Mouse (Mus musculus): ENCODE measurements around the gene Fau.
"Not testable (repeated sequence)": the region's sequence is repeated elsewhere in the genome, so short reads cannot be mapped to it uniquely, and the experiment has no call there.

The Fau gene

DNA sequence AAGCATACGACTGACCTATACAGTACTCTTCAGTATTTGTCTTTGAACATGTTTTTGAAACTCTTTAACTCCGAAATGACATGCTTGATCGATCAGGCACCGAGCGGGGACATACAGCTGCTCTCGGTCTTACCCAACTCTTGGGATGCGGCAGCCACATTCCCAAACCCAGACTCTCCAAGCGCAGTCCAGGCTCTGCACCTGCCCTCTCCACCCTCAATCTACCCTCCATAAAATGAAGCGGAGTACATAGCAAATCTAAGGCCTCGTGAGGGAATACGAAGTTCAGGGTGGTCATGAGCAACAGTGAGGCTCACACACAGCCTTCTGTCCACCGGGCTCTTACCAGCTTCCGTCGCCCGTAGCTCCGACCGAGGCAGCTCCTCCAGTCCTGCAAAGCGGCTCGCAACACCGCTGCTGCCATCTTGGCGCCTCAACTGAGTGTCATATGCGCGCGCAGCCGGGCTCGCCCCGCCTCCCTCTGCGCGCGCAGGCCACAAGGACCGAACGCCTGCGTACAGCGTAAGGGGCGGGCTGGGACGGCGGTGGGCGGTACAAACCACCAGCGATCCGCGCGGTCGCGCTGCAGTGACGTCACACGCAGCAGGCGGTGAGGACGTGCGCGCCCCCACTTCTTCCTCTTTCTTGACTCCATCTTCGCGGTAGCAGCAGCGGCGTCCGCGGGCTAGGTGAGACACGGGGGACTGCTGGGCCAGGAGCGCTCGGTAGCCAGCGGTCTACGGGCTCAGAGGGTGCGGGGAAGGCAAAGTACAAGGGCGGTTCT, at the start of gene Fau, which contains the start of gene Mrpl49:
TSS of gene Fau (plus strand) at position 532 of the 784 bp plus-strand sequence.
TSS of gene Mrpl49 (minus strand) at position 473 of the 784 bp plus-strand sequence.
- peak; percentile 98 to 99 for DNase-seq

- DNase-seq: no peak
Observed at GRCm38 (mm10) chr19:6009137-6009536, 48.5 kb upstream of the Fau start.

DNA sequence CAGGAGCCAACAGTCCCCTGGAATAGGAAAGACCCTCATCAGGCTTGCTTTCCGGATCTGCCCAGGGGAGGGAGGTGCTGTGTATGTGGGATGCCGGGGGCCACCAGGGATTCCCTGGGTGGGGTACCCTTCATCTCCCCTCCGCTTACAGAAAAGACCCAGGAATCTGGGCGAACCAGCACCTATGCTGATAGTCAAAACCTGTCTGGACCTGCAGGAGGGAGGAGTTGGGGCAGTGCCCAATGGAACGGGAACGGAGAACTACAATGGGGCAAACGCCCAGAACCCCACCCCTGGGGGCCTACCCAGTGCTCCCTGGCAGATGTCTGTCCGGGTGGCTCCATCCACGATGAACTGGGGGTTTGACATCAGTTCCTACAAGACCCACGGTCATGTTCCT, 44.0 kb upstream of the Fau start:
- DNase-seq: no peak

GRCm38 (mm10) chr19:6014991-6015510, 42.6 kb upstream of the Fau start:
- peak; percentile 42 to 49 for DNase-seq

- DNase-seq: peak; percentile 58 to 63
Observed at GRCm38 (mm10) chr19:6015511-6016315, 41.9 kb upstream of the Fau start, which contains the start of gene Capn1. Capn1 (minus strand) TSS chr19:6015897.

GRCm38 (mm10) chr19:6016532-6016931, 41.1 kb upstream of the Fau start:
- no peak for DNase-seq

DNA sequence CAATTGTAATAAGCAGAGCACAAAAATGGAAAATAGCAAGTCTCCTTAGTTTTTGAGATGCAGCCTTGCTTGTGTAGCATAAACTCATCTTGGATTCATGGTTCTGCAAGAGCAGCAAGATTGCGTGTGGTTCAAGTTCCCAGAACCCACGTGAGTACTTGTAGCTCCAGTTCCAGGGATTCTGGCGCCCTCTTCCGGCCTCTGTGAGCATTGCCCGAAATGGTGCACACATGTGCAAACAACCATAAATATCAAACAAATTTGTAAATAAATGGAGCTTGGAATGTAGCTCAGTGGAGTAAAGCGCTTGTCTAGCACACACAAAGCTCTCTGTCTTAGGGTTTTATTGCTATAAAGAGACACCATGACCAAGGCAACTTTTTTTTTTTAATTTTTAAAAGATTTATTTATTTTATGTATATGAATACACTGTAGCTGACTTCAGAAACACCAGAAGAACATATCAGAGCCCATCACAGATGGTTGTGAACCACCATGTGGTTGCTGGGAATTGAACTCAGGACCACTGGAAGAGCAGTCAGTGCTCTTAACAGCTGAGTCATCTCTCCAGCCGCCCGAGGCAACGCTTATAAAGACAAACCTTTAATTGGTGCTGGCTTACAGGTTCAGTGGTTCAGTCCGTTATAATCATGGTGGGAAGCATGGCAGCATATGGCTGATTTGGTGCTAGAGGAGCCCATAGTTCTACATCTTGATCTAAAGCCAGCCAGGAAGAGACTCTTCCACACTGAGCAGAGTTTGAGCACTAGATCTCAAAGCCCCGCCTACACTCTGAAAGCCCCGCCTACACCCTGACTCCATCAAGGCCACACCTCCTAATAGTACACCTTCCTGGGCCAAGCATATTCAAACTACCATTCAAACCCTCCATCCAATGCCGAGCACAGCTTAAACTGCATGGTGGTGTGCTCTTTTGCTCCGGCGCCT, 39.2 kb upstream of the Fau start:
- peak; percentile 89 to 92 for DNase-seq

DNA sequence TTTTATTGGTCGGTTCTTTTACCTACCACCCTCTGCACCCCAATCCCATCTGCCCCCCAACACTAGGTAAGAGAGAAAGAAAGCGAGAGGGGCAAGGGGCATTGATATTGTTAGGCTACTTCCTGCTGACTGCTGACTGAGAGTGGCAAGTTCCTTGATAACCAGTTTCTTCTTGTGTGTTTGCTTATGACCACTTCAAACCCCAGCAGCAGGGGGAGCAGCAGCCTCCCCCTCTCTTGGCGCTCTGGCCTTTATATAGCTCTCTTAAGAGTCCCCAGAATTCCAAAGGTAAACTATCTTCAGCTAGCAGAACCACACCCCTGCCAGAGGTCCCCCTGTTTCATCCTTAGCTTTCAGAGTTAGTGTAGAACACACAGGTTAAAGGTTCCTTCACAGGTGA, 37.4 kb upstream of the Fau start:
- DNase-seq: no peak

GRCm38 (mm10) chr19:6023059-6023458, 34.6 kb upstream of the Fau start:
- no peak for DNase-seq

DNA sequence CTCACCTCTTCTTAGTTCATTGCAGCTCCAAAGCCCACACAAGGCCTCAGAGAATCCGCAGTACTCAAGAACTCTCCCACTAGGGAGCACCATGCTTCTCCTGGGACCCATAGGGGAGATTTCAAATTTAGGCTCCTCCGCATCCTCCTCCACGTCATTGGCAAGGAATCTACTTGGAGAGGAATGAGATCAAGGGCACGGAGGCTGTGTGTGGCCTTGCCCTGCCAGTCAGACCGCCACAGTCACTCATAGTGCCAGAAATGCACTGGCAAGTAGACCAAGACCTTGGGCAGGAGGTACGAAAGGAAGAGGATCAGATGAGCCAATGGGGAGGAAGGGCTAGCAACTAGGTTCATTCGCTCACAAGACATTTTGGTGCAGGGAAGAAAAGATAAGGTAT, 33.7 kb upstream of the Fau start:
- DNase-seq: no peak

GRCm38 (mm10) chr19:6028991-6029390, 28.7 kb upstream of the Fau start:
- DNase-seq: no peak

GRCm38 (mm10) chr19:6029426-6029825, 28.2 kb upstream of the Fau start:
- no peak for DNase-seq

DNA sequence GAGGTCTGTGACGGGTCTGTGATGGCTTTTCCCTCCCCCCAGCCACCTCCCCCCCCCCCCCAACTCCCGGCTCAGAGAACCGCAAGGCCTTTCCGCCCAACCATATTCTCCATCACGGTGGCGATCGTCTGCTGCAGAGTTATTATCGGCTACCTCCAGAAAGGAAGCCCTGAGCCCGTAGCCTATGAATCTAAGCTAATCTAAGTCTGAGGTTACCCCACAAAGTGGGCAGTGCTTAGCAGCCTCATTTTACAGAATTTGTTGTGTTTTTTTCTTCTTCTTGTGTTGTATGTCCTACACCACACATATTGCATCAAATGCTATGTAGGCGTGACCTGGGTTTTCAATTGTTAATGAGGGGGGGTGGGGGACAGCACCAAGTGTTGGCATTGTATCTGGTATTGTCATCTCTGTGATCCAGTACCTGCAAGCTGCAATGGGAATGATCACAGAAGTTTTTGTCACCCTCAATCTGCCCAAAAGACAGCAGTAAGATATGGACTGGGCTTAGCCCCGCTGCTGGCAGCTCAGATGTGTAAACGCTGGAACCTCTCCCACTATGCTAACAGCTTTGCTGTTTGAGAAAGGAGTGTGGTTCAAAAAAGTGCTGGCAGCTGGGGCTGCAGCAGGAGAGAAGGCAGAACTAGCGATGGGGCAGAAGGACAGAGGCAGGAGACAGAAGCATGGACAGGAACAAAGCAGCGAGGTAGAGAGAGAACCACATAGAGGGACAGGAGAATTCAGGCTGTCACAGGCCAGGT, 26.9 kb upstream of the Fau start:
- no peak for DNase-seq

GRCm38 (mm10) chr19:6035966-6036585, 21.6 kb upstream of the Fau start:
- DNase-seq: no peak

DNA sequence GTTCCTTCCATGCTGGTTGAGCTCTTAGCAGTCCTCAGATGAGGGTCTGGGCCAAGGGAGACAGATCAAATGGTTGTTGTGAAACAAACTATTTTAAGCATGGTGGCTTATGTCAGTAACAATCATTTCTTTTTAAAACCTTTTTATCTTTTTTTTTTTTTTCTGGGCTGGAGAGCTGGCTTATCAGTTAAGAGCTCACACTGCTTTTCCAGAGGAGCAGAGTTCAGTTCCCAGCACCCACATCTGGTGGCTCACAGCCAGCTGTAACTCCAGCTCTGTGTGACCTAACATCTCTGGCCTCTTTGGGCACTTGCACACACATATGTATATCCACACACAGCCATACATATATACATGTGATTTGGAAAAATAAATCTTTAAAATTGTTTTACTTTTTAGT, 19.9 kb upstream of the Fau start:
- DNase-seq: no peak

GRCm38 (mm10) chr19:6038326-6038725, 19.3 kb upstream of the Fau start:
- no peak for DNase-seq

DNA sequence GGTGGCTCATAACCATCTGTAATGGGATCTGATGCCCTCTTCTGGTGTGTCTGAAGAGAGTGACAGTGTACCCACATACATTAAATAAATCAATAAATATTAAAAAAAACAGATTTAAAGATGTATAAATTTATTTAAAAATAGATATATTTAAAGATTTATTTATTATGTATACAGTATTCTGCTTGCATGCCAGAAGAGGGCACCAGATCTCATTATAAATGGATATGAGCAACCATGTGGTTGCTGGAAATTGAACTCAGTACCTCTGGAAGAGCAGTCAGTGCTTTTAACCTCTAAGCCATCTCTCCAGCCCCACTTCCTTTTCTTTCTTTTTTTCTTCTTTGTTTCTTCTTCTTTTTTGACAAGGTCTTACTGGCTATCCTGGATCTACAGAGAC, 17.6 kb upstream of the Fau start:
- DNase-seq: no peak

- DNase-seq: no peak
Observed at GRCm38 (mm10) chr19:6042293-6042692, 15.4 kb upstream of the Fau start.

- not testable (repeated sequence) for DNase-seq
Observed at GRCm38 (mm10) chr19:6044102-6044501, 13.5 kb upstream of the Fau start.

DNA sequence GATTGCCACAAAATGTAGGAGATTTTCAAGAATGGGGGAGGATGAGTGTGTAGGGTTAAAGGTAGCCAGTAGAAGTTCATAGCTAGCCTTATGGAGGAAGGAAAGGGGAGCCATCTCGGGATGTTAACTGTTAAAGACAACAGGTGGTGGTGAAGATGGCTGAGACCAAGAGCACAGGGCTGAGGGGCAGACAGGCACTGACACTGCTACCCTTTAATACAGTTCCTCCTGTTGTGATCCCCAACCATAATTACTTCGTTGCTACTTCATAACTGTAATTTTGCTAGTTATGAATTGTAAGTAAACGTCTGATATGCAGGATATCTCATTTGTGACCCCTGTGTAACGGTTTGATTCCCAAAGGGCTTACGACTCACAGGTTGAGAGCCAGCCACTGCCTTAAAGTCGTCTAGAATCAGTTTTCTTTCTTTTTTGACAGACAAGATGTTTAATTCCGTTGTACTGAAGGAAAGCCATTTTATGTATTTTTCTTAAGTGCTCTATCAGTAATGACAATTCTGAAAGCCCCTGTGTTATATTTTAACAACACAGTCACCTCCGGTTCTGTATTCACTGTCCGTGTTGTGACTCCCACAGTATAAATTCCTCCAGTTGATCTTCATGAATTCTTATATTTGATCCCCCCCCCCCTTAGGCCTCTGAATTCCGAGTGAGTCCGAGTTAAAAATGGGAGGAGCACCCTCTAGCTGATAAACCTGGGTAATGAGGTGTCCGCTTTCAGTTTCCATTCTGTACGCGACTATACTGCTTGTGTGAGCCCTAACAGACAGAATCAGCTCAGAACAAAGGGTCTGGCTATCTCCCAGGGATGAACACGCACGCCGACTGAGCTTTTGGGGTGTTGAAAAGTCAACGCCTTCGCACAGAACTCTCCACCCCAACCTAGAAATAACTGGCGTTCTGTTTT, 12.0 kb upstream of the Fau start:
- peak in 1 of 2 experiments; percentile 4 for DNase-seq

Measured in cerebellum, postnatal 36 days (tissue).